Mouse (Mus musculus): ENCODE data around the gene Ppp1r14d. TPM values are rescaled to one million over a fixed set of nuclear protein-coding genes. Genes with fewer than 3 reads are reported as not detected.

Gene Ppp1r14d
- polyA plus RNA-seq, 1 experiment: 1.6 TPM

GRCm38 (mm10) chr2:119237871-119238220 is 8.1 kb upstream of the Ppp1r14d start:
- H3K4me1 ChIP-seq (ENCODE audit: control insufficient read depth, insufficient read depth, low read length): peaks cover 20% of the 10 kb centered on the region; the same call in 1 of the 2 replicates
- H3K36me3 ChIP-seq (ENCODE audit: control insufficient read depth, insufficient read depth, low read length): no peaks in the 10 kb centered on the region
- no peaks in the 10 kb centered on the region for H3K27me3 ChIP-seq (replicated peaks; ENCODE audit: control insufficient read depth, insufficient read depth, low read length)
- peak overlapping the region; percentile 91 for H3K27ac ChIP-seq (ENCODE audit: insufficient read depth, low read depth, low read length)
- TF ChIP-seq POLR2A (IDR thresholded peaks at IDR 0.05; ENCODE audit: low read depth, low read length) (no peak), CTCF (conservative IDR thresholded peaks at IDR 0.05; ENCODE audit: insufficient read depth, insufficient read length, low read depth, low read length) (no peak)
- WGBS: 4% methylated on average over 31 of the region's 31 CpGs
- no peak for DNase-seq
- H3K4me3 ChIP-seq (ENCODE audit: insufficient read depth, low read depth, low read length): peak overlapping the region; percentile 82

GRCm38 (mm10) chr2:119237210-119237870 is 7.6 kb upstream of the Ppp1r14d start, which contains the start of gene Spint1:
Gene Spint1 (plus strand): TSS chr2:119237362.
- Histone ChIP-seq H3K27ac (ENCODE audit: insufficient read depth, low read depth, low read length) (peak within 1 kb of the TSS; percentile 91), H3K27me3 (replicated peaks; ENCODE audit: control insufficient read depth, insufficient read depth, low read length) (no peaks in the 10 kb centered on the region), H3K4me1 (ENCODE audit: control insufficient read depth, insufficient read depth, low read length) (peaks cover 19% of the 10 kb centered on the region; the same call in 1 of the 2 replicates), H3K36me3 (ENCODE audit: control insufficient read depth, insufficient read depth, low read length) (no peaks in the 10 kb centered on the region), H3K4me3 (ENCODE audit: insufficient read depth, low read depth, low read length) (peak within 1 kb of the TSS; percentile 82)
- 1% methylated on average over 73 of the region's 73 CpGs for WGBS
- peak; percentile 84 for DNase-seq
- peak; percentile 37 for TF ChIP-seq POLR2A (IDR thresholded peaks at IDR 0.05; ENCODE audit: low read depth, low read length)
- no peak for TF ChIP-seq CTCF (conservative IDR thresholded peaks at IDR 0.05; ENCODE audit: insufficient read depth, insufficient read length, low read depth, low read length)

- H3K36me3 ChIP-seq (ENCODE audit: control insufficient read depth, insufficient read depth, low read length): no peaks in the 10 kb centered on the region
- H3K4me3 ChIP-seq (ENCODE audit: insufficient read depth, low read depth, low read length): peak overlapping the region; percentile 82
- peak overlapping the region; percentile 91 for H3K27ac ChIP-seq (ENCODE audit: insufficient read depth, low read depth, low read length)
- H3K4me1 ChIP-seq (ENCODE audit: control insufficient read depth, insufficient read depth, low read length): peaks cover 18% of the 10 kb centered on the region; the same call in 1 of the 2 replicates
- H3K27me3 ChIP-seq (replicated peaks; ENCODE audit: control insufficient read depth, insufficient read depth, low read length): no peaks in the 10 kb centered on the region
- WGBS: 8% methylated on average over 25 of the region's 25 CpGs
- no peak for DNase-seq
- TF ChIP-seq CTCF (conservative IDR thresholded peaks at IDR 0.05; ENCODE audit: insufficient read depth, insufficient read length, low read depth, low read length) (no peak), POLR2A (IDR thresholded peaks at IDR 0.05; ENCODE audit: low read depth, low read length) (no peak)
These were observed 7.0 kb upstream of the Ppp1r14d start for GRCm38 (mm10) chr2:119236682-119237209.

GRCm38 (mm10) chr2:119209176-119209507 is 20.6 kb downstream of the Ppp1r14d start:
- TF ChIP-seq POLR2A (IDR thresholded peaks at IDR 0.05; ENCODE audit: low read depth, low read length) (no peak), CTCF (conservative IDR thresholded peaks at IDR 0.05; ENCODE audit: insufficient read depth, insufficient read length, low read depth, low read length) (no peak)
- Histone ChIP-seq H3K27me3 (replicated peaks; ENCODE audit: control insufficient read depth, insufficient read depth, low read length) (no peaks in the 10 kb centered on the region), H3K27ac (ENCODE audit: insufficient read depth, low read depth, low read length) (peak overlapping the region; percentile 70), H3K36me3 (ENCODE audit: control insufficient read depth, insufficient read depth, low read length) (no peaks in the 10 kb centered on the region; the same call in 1 of the 2 replicates), H3K4me1 (ENCODE audit: control insufficient read depth, insufficient read depth, low read length) (peaks cover 4% of the 10 kb centered on the region), H3K4me3 (ENCODE audit: insufficient read depth, low read depth, low read length) (peak overlapping the region; percentile 95)
- DNase-seq: no peak
- WGBS: 1% methylated on average over 13 of the region's 13 CpGs

- H3K27ac ChIP-seq (ENCODE audit: insufficient read depth, low read depth, low read length): peak within 1 kb of the TSS; percentile 91
- no peaks in the 10 kb centered on the region for H3K27me3 ChIP-seq (replicated peaks; ENCODE audit: control insufficient read depth, insufficient read depth, low read length)
- no peak for TF ChIP-seq CTCF (conservative IDR thresholded peaks at IDR 0.05; ENCODE audit: insufficient read depth, insufficient read length, low read depth, low read length)
- TF ChIP-seq POLR2A (IDR thresholded peaks at IDR 0.05; ENCODE audit: low read depth, low read length): peak; percentile 64
- H3K36me3 ChIP-seq (ENCODE audit: control insufficient read depth, insufficient read depth, low read length): no peaks in the 10 kb centered on the region; the same call in 1 of the 2 replicates
- peak; percentile 98 for DNase-seq
- H3K4me1 ChIP-seq (ENCODE audit: control insufficient read depth, insufficient read depth, low read length): peaks cover 4% of the 10 kb centered on the region
- under 1% methylated on average over 51 of the region's 51 CpGs for WGBS
- peak within 1 kb of the TSS; percentile 95 for H3K4me3 ChIP-seq (ENCODE audit: insufficient read depth, low read depth, low read length)
These were observed 21.1 kb downstream of the Ppp1r14d start, which contains the start of the genes Zfyve19 and Dnajc17 for GRCm38 (mm10) chr2:119208344-119209175. Gene Zfyve19 (plus strand): TSS chr2:119208617. Gene Dnajc17 (minus strand): TSS chr2:119208795.

- DNase-seq: no peak
- H3K27me3 ChIP-seq (replicated peaks; ENCODE audit: control insufficient read depth, insufficient read depth, low read length): no peaks in the 10 kb centered on the region
- peak overlapping the region; percentile 91 for H3K27ac ChIP-seq (ENCODE audit: insufficient read depth, low read depth, low read length)
- no peaks in the 10 kb centered on the region; the same call in 1 of the 2 replicates for H3K36me3 ChIP-seq (ENCODE audit: control insufficient read depth, insufficient read depth, low read length)
- WGBS: 5% methylated on average over 6 of the region's 6 CpGs
- H3K4me1 ChIP-seq (ENCODE audit: control insufficient read depth, insufficient read depth, low read length): peaks cover 4% of the 10 kb centered on the region
- peak overlapping the region; percentile 79 for H3K4me3 ChIP-seq (ENCODE audit: insufficient read depth, low read depth, low read length)
- TF ChIP-seq POLR2A (IDR thresholded peaks at IDR 0.05; ENCODE audit: low read depth, low read length) (no peak), CTCF (conservative IDR thresholded peaks at IDR 0.05; ENCODE audit: insufficient read depth, insufficient read length, low read depth, low read length) (no peak)
These were observed 21.8 kb downstream of the Ppp1r14d start for GRCm38 (mm10) chr2:119207961-119208343.

All from kidney, adult 2 months (tissue).